Mouse (Mus musculus) layer of hippocampus, adult 8-10 months (tissue): Measurements from ENCODE around the gene Ddx41. TPM values are rescaled to one million over a fixed set of nuclear protein-coding genes. Genes with fewer than 3 reads are reported as not detected.
"Not testable (repeated sequence)": the region's sequence is repeated elsewhere in the genome, so short reads cannot be mapped to it uniquely, and the experiment has no call there.

ENCODE experiments used
- DNase-seq, 2 experiments: peaks; one replicate each; pipeline ENCODE4 v3.0.0; 2022; ENCODE audit warnings: low spot score in 2 of 2
- total RNA-seq, 4 experiments: library from RNA; stranded (reverse); gene quantifications; 2 replicates each; pipeline ENCODE4 v1.2.4; 2022

Ddx41 gene
- total RNA-seq = 10 to 100 TPM; 54.4 to 64.1 (median 56.3) TPM

- peak; percentile 100 for DNase-seq
Observed at GRCm38 (mm10) chr13:55536194-55537175, at the start of gene Ddx41. Ddx41 (minus strand) TSS chr13:55536658.

GRCm38 (mm10) chr13:55578086-55578485 is 41.6 kb upstream of the Ddx41 start:
- no peak for DNase-seq

DNA sequence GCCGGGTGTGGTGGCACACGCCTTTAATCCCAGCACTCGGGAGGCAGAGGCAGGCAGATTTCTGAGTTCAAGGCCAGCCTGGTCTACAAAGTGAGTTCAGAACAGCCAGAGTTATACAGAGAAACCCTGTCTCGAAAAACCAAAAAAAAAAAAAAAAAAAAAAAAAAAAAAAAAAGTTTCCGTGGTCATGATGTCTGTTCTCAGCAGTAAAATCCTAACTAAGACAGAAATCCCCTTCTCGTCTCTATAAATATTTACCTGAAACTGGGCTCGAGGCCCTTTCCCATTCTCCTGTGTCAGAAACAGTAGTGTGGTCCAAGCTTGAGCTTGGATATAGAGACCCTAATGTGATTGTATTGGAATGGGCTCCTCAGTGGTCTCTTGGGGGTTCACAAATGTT is 40.4 kb upstream of the Ddx41 start:
- not testable (repeated sequence) for DNase-seq

DNA sequence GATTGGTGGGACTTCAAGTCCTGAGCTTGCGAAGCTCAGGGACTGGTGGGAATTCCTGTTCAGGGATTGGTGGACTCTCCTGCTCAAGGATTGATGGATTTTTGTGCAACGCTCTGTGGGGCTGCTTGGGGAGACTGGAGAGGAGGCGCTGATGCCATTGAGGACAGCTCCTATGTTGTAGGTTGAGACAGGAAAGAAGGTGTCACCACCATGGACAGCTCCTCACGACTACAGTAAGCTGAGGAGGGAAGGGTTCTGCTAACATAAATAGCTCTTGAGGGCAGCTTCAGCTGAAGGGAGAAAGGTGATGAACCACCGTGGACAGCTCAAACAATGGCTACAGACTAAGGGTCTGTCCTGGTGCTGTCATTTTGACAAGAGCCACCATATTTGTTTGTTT is 39.5 kb upstream of the Ddx41 start:
- no peak for DNase-seq

DNA sequence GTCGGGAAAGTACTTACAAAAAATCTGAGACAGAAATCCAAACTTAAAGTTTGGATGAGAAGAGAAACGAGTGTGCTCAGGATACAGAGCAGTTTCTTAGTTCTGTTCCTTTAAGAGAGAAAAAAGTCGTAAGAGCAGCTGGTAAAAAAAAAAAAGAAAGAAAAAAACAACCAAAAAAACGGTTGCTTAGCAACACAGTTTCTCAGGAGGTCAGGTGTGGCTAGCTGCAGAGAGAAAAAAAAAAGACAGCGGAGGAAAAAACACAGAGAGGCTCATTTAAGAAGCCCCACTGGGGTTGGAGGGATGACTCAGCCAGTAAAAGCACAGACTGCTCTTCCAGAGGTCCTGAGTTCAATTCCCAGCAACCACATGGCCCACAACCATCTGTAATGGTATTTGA is 37.9 kb upstream of the Ddx41 start:
- no peak for DNase-seq

- no peak for DNase-seq
Observed at GRCm38 (mm10) chr13:55573432-55573831, 37.0 kb upstream of the Ddx41 start, which contains the start of gene Tmed9. Tmed9 (plus strand) TSS chr13:55573732.

GRCm38 (mm10) chr13:55571977-55572376 is 35.5 kb upstream of the Ddx41 start:
- DNase-seq = no peak

DNA sequence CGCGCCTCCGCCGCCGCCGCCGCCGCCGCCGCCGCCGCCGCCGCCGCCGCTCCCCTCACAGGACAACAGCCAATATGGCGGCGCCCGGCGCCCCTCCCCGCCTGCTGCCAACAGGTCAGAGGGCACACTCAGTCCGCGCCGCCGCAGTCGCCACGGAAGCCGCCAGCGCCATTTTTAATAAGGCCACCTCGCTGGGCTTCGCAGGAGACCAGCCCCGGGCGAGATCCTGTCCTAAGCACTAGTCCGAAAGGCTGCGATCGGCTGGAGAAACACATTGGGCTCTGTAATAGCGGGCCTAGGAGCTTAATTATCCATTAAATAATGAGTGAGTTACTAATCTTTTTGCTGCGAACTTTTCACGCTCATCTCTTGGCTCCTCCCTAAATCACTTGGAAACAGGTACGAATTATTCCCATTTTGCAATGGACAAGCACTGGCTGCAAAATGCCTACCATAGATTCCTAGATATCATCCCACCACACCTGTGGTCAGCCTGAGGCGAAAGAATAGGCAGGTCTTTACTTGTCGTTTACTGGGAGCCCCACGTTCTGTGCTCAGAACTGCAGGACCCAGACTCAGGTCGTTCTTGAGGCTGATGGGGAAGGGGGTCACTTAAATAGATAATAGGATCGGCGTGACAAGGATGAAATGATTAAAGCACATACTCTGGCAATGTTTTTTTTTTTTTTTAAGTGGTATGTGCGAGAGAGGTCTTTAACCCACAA is 34.7 kb upstream of the Ddx41 start, which contains the start of gene Fam193b:
Fam193b (minus strand) TSS at position 94 of the 725 bp plus-strand sequence.
- DNase-seq = peak; percentile 87 to 94

DNA sequence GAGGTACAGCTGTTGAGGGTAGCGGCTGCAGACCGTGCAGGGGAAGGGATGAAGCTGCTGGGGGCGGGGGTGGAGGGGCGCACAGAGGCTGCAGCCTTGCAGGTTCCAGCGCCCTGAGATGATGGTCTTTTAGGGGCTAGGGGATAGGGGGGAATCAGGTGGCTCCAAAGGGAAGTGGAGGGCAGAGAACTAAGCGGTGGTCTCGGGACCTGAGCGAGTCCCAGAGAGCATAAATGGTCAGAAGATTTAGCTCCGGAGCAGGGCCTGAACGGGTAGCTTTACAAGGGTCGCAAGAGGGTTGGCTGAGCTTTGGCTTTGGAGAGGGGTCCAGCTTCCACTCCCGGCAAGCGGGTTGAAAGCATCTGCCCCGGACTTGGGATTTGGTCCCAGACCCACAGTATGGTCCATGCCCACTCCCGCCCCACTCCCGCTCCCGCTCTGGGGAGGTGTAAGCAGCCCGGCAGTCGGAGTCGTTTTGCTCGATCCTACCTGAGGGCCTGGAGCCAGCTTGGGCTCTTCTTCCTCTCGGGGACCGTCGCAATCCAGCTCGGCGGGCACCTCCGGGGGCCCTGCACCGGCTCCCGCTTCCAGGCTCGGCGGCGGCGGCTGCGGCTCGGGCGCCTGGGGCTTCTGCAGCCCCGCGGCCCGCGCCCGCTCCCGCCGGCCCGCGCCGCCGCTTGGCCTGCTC is 34.0 kb upstream of the Ddx41 start:
- DNase-seq = peak; percentile 30

GRCm38 (mm10) chr13:55569726-55570285 is 33.3 kb upstream of the Ddx41 start:
- DNase-seq = no peak

GRCm38 (mm10) chr13:55568524-55568923 is 32.1 kb upstream of the Ddx41 start:
- DNase-seq = not testable (repeated sequence)

DNA sequence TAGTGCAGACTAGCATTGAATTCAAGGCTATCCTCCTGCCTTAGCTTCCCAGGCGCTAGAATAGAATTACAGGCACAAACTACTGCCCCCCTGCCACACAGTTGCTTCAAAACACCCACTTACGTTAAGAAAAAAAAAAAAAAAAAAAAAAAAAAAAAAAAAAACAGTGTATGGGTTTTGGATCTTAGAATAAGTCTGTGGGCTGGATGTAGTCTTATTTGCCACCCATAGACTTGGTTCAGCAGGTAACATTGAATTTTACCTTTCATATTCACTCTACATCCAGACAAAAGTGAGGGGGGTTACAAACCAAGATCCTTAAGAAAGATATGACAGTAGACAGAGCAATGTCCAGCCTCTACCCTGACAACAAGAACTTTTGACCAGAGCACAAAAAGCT is 31.5 kb upstream of the Ddx41 start:
- DNase-seq = no peak

DNA sequence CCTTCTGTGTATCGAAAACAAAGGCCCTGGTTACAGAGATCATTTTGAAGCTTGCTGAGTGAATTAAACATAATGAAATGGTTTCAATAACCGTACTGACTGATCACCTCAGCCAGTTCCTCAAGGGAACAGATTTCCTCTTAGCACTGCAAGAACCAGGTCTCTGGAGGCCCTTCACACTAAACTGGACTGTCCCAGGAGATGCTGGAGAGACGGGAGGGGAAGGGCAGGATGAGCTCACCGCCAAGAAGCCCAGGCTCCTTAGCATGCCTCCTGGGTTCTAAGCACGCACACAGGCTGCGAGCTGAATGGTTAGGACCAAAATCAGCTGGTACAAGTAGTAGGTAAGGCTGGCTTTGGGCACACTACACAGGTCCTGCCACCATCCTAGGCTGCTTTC is 30.5 kb upstream of the Ddx41 start:
- no peak for DNase-seq

DNA sequence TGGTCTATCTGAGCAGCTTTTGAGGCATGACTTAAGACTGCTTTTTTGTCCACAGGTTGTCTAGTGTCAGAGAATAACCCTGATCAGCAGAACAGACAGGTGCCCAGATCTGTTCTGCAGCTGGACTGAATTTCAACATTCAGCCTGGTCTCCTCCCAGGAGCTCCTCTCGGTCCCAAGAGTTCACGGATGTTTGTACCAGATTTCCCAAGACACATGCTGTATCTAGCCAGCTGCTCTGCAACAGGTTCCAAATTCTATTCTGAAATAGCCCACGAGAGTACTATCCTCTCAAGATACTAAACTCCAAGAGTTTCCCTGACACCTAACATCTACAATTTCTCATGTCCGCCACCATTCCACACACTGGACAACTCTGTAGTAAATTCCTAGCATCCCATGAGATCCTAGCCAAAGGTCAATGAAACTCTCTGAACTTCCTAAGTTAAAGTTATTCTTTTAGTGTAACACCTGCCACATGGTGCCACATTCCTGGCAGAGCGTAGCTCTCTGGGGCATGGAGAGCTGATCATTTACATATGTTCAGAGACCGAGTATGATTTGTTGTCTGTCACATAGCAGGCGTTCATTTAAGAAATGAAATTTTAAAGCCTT is 26.9 kb upstream of the Ddx41 start:
- DNase-seq = no peak

- DNase-seq = no peak
Observed at GRCm38 (mm10) chr13:55557499-55557898, 21.0 kb upstream of the Ddx41 start.

- DNase-seq = no peak
Observed at GRCm38 (mm10) chr13:55555921-55556320, 19.5 kb upstream of the Ddx41 start.

- no peak for DNase-seq
Observed at GRCm38 (mm10) chr13:55549061-55549460, 12.6 kb upstream of the Ddx41 start.

DNA sequence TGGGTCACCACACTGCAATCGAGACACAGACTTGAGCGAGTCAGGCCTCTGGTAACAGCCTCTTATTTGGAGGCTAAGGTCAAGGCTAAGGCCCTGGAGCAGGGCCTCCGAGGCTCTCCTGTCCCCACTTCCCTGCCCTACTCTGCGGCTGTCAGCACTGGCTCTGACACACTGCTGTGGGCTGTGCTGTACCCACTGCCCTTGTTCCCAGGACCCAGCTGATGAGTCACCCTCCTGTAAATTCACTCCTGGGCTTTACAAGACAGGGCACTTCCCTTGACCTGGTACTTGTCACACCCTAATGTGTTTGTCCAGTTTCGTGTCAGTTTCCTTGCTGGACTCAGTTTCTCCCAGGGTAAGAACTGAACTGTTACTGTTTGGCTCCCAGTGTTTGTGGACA is 12.0 kb upstream of the Ddx41 start:
- DNase-seq = no peak

DNA sequence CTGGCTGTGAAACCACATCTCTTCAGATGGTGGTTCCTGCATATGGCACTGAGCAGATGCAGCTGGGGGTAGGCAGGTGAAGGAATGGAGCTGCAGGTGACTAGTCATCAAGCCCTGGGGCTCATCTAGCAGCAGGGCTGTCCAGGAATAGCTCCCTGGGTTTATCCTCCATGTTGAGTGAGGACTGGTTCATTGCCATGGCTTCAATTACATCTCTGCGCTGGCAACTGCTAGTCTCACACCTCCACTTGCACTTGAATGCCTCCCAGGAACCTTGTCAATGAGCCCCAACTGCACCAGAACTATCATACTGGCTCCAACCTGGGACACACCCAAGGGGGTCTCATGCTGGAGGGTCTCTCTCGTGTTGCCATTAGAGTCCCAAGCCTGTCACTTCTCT is 11.5 kb upstream of the Ddx41 start:
- no peak for DNase-seq

DNA sequence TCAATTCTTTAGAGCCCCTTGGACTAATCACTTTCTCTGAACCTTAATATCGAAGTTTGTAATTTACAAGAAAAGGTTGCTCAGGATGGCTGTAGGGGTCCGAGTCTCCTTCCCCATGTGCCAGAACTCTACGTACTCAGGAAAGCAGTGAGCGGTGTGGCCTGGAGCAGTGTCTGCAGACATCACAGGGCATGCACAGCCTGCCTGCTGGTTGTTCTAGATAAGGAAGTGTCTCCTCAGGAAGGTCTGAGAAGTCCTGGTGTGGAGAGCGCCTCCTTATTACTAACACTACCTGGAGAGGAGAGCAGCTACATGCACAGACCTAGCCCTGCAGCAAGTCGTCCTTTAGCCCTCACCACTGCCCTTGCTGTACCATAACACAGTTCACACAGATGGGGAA is 8.3 kb upstream of the Ddx41 start:
- no peak for DNase-seq

DNA sequence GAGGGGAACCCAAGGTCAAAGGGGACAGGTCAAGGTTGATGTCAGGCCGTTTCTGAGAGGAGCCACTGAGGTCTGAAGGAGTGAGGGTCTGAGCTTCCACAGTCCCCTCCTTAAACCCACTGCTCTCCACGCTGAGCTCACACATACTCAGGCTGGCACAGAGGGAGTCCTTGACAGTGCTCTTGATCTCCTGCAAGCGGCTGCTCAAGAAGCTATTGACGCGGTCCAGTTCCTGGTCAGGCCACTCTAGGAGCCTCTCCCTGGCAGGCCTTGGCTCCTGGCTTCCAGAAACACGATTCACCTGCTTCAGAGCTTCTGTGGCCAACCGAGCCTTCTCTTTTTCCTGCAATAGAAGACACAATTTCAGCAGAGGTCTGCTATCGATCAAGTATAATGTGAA is 7.0 kb upstream of the Ddx41 start:
- no peak for DNase-seq
